Mouse (Mus musculus) Muller cell, postnatal 12 days (primary cell): ENCODE results near the gene Mfsd6.
A peak's percentile ranks its signal among the peaks of the same experiment; 100 is the strongest.
"Not testable (repeated sequence)": the region's sequence is repeated elsewhere in the genome, so short reads cannot be mapped to it uniquely, and the experiment has no call there.

Source experiments
- DNase-seq: peaks from one replicate; pipeline ENCODE4 v3.0.0-alpha.2; 2015; ENCODE audit errors: inconsistent ontology term

Mfsd6 gene

GRCm38 (mm10) chr1:52708745-52709144, 18.5 kb downstream of the Mfsd6 start:
- DNase-seq, result no peak

- no peak for DNase-seq
These were observed 20.2 kb downstream of the Mfsd6 start for GRCm38 (mm10) chr1:52707030-52707429.

GRCm38 (mm10) chr1:52702738-52703491, 24.3 kb downstream of the Mfsd6 start:
- no peak for DNase-seq

GRCm38 (mm10) chr1:52701941-52702340, 25.3 kb downstream of the Mfsd6 start:
- DNase-seq, result no peak

GRCm38 (mm10) chr1:52694456-52694855, 32.8 kb downstream of the Mfsd6 start:
- DNase-seq, result not testable (repeated sequence)

- no peak for DNase-seq
These were observed 39.6 kb downstream of the Mfsd6 start for GRCm38 (mm10) chr1:52687636-52688035.

- no peak for DNase-seq
These were observed 43.7 kb downstream of the Mfsd6 start for GRCm38 (mm10) chr1:52683550-52683949.

GRCm38 (mm10) chr1:52676621-52677020, 50.6 kb downstream of the Mfsd6 start:
- DNase-seq, result peak; percentile 49

- DNase-seq, result no peak
These were observed 51.4 kb downstream of the Mfsd6 start for GRCm38 (mm10) chr1:52675561-52676551.

GRCm38 (mm10) chr1:52669931-52670330, 57.3 kb downstream of the Mfsd6 start:
- no peak for DNase-seq

GRCm38 (mm10) chr1:52668743-52669323, 58.4 kb downstream of the Mfsd6 start:
- no peak for DNase-seq

GRCm38 (mm10) chr1:52663228-52663627, 64.0 kb downstream of the Mfsd6 start:
- no peak for DNase-seq

GRCm38 (mm10) chr1:52660765-52661164, 66.5 kb downstream of the Mfsd6 start:
- no peak for DNase-seq

GRCm38 (mm10) chr1:52660278-52660677, 67.0 kb downstream of the Mfsd6 start:
- DNase-seq, result no peak

GRCm38 (mm10) chr1:52658160-52658559, 69.1 kb downstream of the Mfsd6 start:
- no peak for DNase-seq

- no peak for DNase-seq
These were observed 72.1 kb downstream of the Mfsd6 start for GRCm38 (mm10) chr1:52655153-52655552.

GRCm38 (mm10) chr1:52653366-52653765, 73.9 kb downstream of the Mfsd6 start:
- no peak for DNase-seq

- DNase-seq, result peak; percentile 25
These were observed 74.5 kb downstream of the Mfsd6 start for GRCm38 (mm10) chr1:52652601-52653253.

GRCm38 (mm10) chr1:52650066-52650465, 77.2 kb downstream of the Mfsd6 start:
- no peak for DNase-seq

- DNase-seq, result peak; percentile 83
These were observed 78.9 kb downstream of the Mfsd6 start for GRCm38 (mm10) chr1:52648153-52649027.

- DNase-seq, result no peak
These were observed 86.5 kb downstream of the Mfsd6 start for GRCm38 (mm10) chr1:52640736-52641135.
